Mouse (Mus musculus) layer of hippocampus, postnatal 14 days (tissue): ENCODE results near the gene Gpr141. TPM values are rescaled to one million over a fixed set of nuclear protein-coding genes. Genes with fewer than 3 reads are reported as not detected.

Source experiments
- DNase-seq, 2 experiments: peaks; one replicate each; pipeline ENCODE4 v3.0.0; 2021 to 2022; ENCODE audit warnings: low spot score in 2 of 2, mixed read lengths in 1 of 2
- total RNA-seq, 2 experiments: library from RNA; stranded (reverse); gene quantifications; 2 replicates each; pipeline ENCODE4 v1.2.3; 2021

Gene Gpr141
- total RNA-seq, 2 experiments from 2014 or later, result not detected

DNA sequence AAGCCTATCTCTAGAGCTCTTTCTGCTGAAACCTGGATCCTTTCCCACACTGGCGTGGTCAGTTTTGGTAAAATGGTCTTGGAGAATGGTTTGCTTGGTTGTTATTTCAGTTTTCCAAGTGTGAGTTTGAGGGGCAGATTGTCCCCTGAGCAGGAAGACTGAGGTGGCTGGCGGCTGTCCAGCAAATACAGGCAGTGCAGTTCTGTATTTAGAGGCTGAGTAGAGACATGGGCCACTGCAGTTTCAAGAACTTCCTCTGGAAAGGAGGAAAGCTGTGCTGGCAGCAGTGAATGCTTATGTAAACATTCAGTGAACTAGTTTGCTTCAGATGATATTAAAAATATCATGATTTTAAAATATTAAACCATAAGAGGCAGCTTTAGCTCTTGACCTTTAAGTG, 93.2 kb downstream of the Gpr141 start:
- no peak for DNase-seq

DNA sequence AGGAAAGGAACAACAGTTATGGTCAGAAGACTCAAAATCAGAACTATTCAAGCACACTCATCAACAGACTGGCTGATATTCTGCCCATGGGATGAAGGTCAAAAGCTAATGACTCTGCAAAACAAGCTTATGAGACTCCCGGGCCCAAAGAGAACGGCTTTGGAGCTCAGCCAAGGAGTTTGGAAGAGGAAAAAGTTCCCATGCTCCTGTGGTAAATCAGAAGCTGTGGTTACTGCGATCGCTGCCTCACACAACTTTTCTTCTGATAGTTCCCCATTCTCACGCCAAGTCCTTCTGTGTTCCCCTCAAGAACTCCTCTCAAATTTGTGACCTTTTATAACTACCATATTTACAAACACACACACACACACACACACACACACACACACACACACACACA, 105.1 kb downstream of the Gpr141 start:
- no peak for DNase-seq

DNA sequence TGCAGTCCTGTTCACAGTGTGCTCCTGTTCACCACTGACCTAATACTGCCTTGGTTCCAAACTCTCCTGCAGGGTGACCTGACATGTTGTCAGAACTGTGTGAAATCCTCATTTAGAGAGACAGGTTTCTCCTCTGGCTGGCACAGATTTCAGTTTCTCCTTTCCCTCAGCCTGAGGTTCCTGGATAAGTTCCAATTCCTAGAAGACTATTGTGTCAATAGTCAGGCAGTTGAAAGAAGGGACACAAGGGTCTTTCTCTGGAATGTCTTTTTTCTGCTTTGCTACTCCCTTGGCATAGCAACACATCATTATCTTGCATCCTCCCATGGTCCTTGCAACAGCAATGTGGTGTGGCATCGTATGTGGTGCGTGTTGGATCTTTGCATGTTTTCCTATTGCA, 106.9 kb downstream of the Gpr141 start:
- no peak for DNase-seq

DNA sequence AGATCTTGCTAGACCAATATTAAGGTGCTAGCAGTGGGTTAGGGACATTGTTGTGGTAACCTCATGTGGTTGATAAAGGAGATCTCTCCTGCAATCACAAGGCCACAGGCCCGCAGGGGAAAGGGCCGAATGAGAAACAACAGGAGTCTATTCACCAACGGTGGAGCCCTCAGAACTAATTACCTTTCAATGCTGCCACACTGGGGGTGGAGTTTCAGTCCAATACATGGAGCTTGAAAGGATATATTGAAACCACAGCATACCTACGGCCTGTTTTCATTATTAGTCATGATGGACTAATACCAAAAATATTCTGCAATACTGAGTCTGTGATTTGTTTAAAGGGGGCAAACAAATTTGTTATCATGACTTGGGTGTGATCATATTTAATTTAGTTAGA, 120.3 kb downstream of the Gpr141 start:
- no peak for DNase-seq

DNA sequence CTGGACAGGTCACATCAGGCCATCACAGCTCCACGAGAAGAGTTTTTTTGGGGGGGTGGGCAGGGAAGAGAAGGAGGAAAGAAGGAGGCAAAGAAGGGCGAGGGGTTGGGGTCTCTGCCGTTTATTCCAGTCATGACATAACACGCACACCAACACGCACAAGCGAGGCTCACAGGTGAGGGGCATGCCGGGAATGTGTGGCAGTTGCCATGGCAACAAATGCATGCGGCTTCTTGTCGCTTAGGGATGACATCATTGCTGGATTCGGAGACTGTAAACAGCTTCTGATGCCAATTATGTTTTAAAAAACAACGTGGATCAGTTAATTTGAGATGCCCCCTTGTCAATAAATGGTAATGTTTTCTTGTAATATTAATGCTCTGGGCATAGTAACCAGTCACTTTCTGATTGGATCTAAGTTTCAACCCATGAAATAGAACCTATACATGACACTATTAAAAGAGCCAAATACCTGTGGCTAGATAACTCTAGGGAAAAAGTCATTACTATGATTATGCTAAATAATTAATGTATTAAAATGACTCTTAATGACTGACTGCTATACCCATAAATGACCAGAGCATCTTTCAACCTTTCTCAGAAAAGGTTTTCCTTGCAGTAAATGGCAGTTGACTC, 122.5 kb downstream of the Gpr141 start:
- peak; percentile 54 to 75 for DNase-seq

DNA sequence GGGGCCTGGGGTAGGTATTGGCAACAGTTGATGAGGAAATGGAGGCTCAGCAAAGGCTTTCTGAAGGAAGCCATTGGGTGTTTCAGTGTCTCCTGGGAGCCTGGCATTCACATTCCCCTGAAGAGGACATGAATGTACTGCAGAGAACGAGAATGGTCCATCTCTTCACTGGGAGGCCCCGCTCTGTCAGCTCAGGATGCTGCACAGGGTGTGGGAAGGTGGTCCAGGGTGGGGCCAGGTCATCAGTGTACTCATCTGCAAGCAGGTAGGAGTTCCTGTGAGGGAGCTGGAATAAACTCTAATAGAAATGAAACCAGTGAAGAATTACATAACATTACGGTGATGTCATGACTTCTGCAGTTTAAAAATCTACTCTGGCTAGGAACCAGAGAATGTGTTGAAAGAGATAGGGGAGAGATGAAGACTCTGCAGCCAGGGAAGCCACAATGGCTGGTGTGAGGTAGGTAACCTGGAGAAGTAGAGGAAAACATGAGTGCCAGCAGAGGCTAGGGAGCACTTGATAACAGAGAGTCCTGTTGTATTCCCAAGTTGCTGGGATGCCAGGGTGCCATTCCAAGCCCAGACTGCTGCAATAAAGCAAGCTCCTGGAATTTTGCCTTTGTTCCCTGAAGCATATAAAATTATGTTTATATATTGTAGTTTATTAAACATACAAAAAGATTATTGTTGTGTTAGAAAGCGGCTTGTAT, 123.2 kb downstream of the Gpr141 start:
- no peak for DNase-seq

Other genes with a start within 250 kb of the Gpr141 start
- 10 to 100 TPM; 55.7 to 59.2 TPM for gene Epdr1, start 204.3 kb downstream of the Gpr141 start, total RNA-seq
- gene Sfrp4, start 201.2 kb downstream of the Gpr141 start, total RNA-seq, result 1 to 10 TPM; 1.8 to 2.5 TPM
- gene Nme8, start 126.5 kb downstream of the Gpr141 start, total RNA-seq, result not detected